Mouse (Mus musculus): ENCODE data around the gene Tbc1d21.

Gene Tbc1d21

GRCm38 (mm10) chr9:58370355-58370754, at the start of gene Tbc1d21:
Tbc1d21 (minus strand) TSS chr9:58370455.
- DNase-seq (ENCODE audit: low spot score) = no peak

- no peak for DNase-seq (ENCODE audit: low spot score)
These were observed 41.3 kb upstream of the Tbc1d21 start for GRCm38 (mm10) chr9:58411556-58411955.

GRCm38 (mm10) chr9:58410057-58410735, 39.9 kb upstream of the Tbc1d21 start:
- no peak for DNase-seq (ENCODE audit: low spot score)

- no peak for DNase-seq (ENCODE audit: low spot score)
These were observed 39.0 kb upstream of the Tbc1d21 start for GRCm38 (mm10) chr9:58409247-58409646.

GRCm38 (mm10) chr9:58404412-58404811, 34.2 kb upstream of the Tbc1d21 start:
- no peak for DNase-seq (ENCODE audit: low spot score)

GRCm38 (mm10) chr9:58401371-58402082, 31.3 kb upstream of the Tbc1d21 start:
- no peak for DNase-seq (ENCODE audit: low spot score)

- DNase-seq (ENCODE audit: low spot score) = no peak
These were observed 29.4 kb upstream of the Tbc1d21 start for GRCm38 (mm10) chr9:58399609-58400008.

- DNase-seq (ENCODE audit: low spot score) = no peak
These were observed 24.4 kb upstream of the Tbc1d21 start for GRCm38 (mm10) chr9:58394605-58395004.

GRCm38 (mm10) chr9:58393875-58394274, 23.6 kb upstream of the Tbc1d21 start:
- DNase-seq (ENCODE audit: low spot score) = no peak

- DNase-seq (ENCODE audit: low spot score) = no peak
These were observed 18.1 kb upstream of the Tbc1d21 start for GRCm38 (mm10) chr9:58388381-58388780.

GRCm38 (mm10) chr9:58378878-58379277, 8.6 kb upstream of the Tbc1d21 start:
- DNase-seq (ENCODE audit: low spot score) = no peak

- no peak for DNase-seq (ENCODE audit: low spot score)
These were observed 3.7 kb upstream of the Tbc1d21 start for GRCm38 (mm10) chr9:58373912-58374431.

GRCm38 (mm10) chr9:58371914-58372313, 1.7 kb upstream of the Tbc1d21 start:
- DNase-seq (ENCODE audit: low spot score) = no peak

GRCm38 (mm10) chr9:58369644-58370043, 611 bp downstream of the Tbc1d21 start:
- peak; percentile 20 for DNase-seq (ENCODE audit: low spot score)

- no peak for DNase-seq (ENCODE audit: low spot score)
These were observed 5.9 kb downstream of the Tbc1d21 start for GRCm38 (mm10) chr9:58364325-58364724.

- DNase-seq (ENCODE audit: low spot score) = no peak
These were observed 8.3 kb downstream of the Tbc1d21 start for GRCm38 (mm10) chr9:58361956-58362355.

GRCm38 (mm10) chr9:58361373-58361772, 8.9 kb downstream of the Tbc1d21 start:
- no peak for DNase-seq (ENCODE audit: low spot score)

GRCm38 (mm10) chr9:58355262-58356050, 14.8 kb downstream of the Tbc1d21 start:
- no peak for DNase-seq (ENCODE audit: low spot score)

- no peak for DNase-seq (ENCODE audit: low spot score)
These were observed 15.6 kb downstream of the Tbc1d21 start for GRCm38 (mm10) chr9:58354701-58355100.

- no peak for DNase-seq (ENCODE audit: low spot score)
These were observed 17.0 kb downstream of the Tbc1d21 start for GRCm38 (mm10) chr9:58353224-58353623.

GRCm38 (mm10) chr9:58347795-58348194, 22.5 kb downstream of the Tbc1d21 start:
- no peak for DNase-seq (ENCODE audit: low spot score)

GRCm38 (mm10) chr9:58346498-58346897, 23.8 kb downstream of the Tbc1d21 start:
- no peak for DNase-seq (ENCODE audit: low spot score)

- DNase-seq (ENCODE audit: low spot score) = no peak
These were observed 24.3 kb downstream of the Tbc1d21 start for GRCm38 (mm10) chr9:58345963-58346362.
